Mouse (Mus musculus): Measurements from ENCODE around the gene Wnt7a. TPM values are rescaled to one million over a fixed set of nuclear protein-coding genes. Genes with fewer than 3 reads are reported as not detected.

Wnt7a gene
- not detected in 2 replicates for polyA plus RNA-seq (2011; ENCODE audit: insufficient read depth, insufficient read length, low replicate concordance, missing spikeins)

- 1% methylated on average over 51 of the region's 51 CpGs for WGBS
- TF ChIP-seq POLR2A (IDR thresholded peaks at IDR 0.05; ENCODE audit: borderline replicate concordance, control insufficient read depth, low read depth, low read length) = no peak
- TF ChIP-seq CTCF (IDR thresholded peaks at IDR 0.05; ENCODE audit: control insufficient read depth, insufficient read depth, low read length) = no peak
- Histone ChIP-seq H3K4me1 (ENCODE audit: control insufficient read depth, insufficient read depth, low read length) (no peaks in the 10 kb centered on the region), H3K4me3 (replicated peaks; ENCODE audit: control insufficient read depth, low read depth, low read length) (no peak within 1 kb of the TSS), H3K27ac (ENCODE audit: control insufficient read depth, insufficient read depth, low read depth, low read length, poor library complexity) (no peak within 1 kb of the TSS)
These were observed at the start of gene Wnt7a for GRCm38 (mm10) chr6:91410961-91411368. TSS of gene Wnt7a (minus strand) at chr6:91411363.

GRCm38 (mm10) chr6:91459471-91459870 is 48.3 kb upstream of the Wnt7a start:
- no peak for TF ChIP-seq POLR2A (IDR thresholded peaks at IDR 0.05; ENCODE audit: borderline replicate concordance, control insufficient read depth, low read depth, low read length)
- no peak for TF ChIP-seq CTCF (IDR thresholded peaks at IDR 0.05; ENCODE audit: control insufficient read depth, insufficient read depth, low read length)
- H3K4me1 ChIP-seq (ENCODE audit: control insufficient read depth, insufficient read depth, low read length) = no peaks in the 10 kb centered on the region
- WGBS = 74% methylated on average over 1 of the region's 1 CpGs
- no peak overlapping the region for H3K27ac ChIP-seq (ENCODE audit: control insufficient read depth, insufficient read depth, low read depth, low read length, poor library complexity)
- no peak overlapping the region for H3K4me3 ChIP-seq (replicated peaks; ENCODE audit: control insufficient read depth, low read depth, low read length)

DNA sequence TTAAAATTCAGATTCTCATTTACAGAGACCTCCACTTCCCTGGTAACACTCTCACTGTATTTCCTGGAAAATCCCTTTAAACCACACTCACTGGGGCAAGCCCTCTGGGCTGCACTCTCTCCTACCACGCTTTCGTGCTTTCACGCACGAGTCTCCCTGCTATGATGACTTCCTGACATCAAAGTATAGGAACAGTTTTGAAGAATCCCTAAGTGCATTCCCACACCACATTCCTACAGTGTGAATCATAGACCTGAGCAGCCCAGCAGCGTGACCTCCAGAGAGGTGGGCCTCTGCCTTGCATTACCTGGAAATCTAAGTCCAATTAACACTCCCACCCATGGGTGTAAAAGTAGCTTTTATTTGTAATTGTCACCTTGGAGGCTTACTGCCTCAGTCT is 43.4 kb upstream of the Wnt7a start:
- no peak for TF ChIP-seq CTCF (IDR thresholded peaks at IDR 0.05; ENCODE audit: control insufficient read depth, insufficient read depth, low read length)
- no peak for TF ChIP-seq POLR2A (IDR thresholded peaks at IDR 0.05; ENCODE audit: borderline replicate concordance, control insufficient read depth, low read depth, low read length)
- no peak overlapping the region for H3K27ac ChIP-seq (ENCODE audit: control insufficient read depth, insufficient read depth, low read depth, low read length, poor library complexity)
- H3K4me3 ChIP-seq (replicated peaks; ENCODE audit: control insufficient read depth, low read depth, low read length) = no peak overlapping the region
- 69% methylated on average over 5 of the region's 5 CpGs for WGBS
- H3K4me1 ChIP-seq (ENCODE audit: control insufficient read depth, insufficient read depth, low read length) = no peaks in the 10 kb centered on the region

- no peak overlapping the region for H3K4me3 ChIP-seq (replicated peaks; ENCODE audit: control insufficient read depth, low read depth, low read length)
- no peak for TF ChIP-seq CTCF (IDR thresholded peaks at IDR 0.05; ENCODE audit: control insufficient read depth, insufficient read depth, low read length)
- TF ChIP-seq POLR2A (IDR thresholded peaks at IDR 0.05; ENCODE audit: borderline replicate concordance, control insufficient read depth, low read depth, low read length) = no peak
- 51% methylated on average over 1 of the region's 1 CpGs for WGBS
- H3K27ac ChIP-seq (ENCODE audit: control insufficient read depth, insufficient read depth, low read depth, low read length, poor library complexity) = no peak overlapping the region
- no peaks in the 10 kb centered on the region for H3K4me1 ChIP-seq (ENCODE audit: control insufficient read depth, insufficient read depth, low read length)
These were observed 40.9 kb upstream of the Wnt7a start for GRCm38 (mm10) chr6:91452056-91452455.

- WGBS = 50% methylated on average over 3 of the region's 3 CpGs
These were observed 38.5 kb upstream of the Wnt7a start for GRCm38 (mm10) chr6:91449472-91450225.

DNA sequence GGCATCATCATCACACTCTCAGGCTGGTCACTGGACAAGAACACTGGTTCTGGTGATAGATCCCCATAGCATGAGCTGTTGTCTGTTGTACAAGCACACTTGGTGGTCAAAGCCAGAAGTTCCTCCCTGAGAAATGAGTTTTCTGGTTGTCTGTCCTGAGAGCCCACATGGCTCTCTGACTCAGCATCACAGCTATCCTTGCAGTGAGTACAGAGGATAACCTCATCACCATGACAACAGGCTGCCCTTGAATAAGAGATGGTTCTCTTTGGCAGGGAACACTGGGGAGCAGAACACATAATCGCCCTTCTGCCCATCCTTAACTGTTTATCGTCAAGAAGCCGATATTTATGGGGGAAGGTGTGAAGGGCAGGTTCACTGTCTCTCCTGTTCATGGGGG is 34.2 kb upstream of the Wnt7a start:
- no peak overlapping the region for H3K4me3 ChIP-seq (replicated peaks; ENCODE audit: control insufficient read depth, low read depth, low read length)
- WGBS = 69% methylated on average over 3 of the region's 3 CpGs
- H3K4me1 ChIP-seq (ENCODE audit: control insufficient read depth, insufficient read depth, low read length) = peaks cover 1% of the 10 kb centered on the region; the same call in 1 of the 2 replicates
- no peak for TF ChIP-seq CTCF (IDR thresholded peaks at IDR 0.05; ENCODE audit: control insufficient read depth, insufficient read depth, low read length)
- TF ChIP-seq POLR2A (IDR thresholded peaks at IDR 0.05; ENCODE audit: borderline replicate concordance, control insufficient read depth, low read depth, low read length) = no peak
- no peak overlapping the region for H3K27ac ChIP-seq (ENCODE audit: control insufficient read depth, insufficient read depth, low read depth, low read length, poor library complexity)

More at GRCm38 (mm10) chr6:91449472-91450225, 38.5 kb upstream of the Wnt7a start:
- no peak overlapping the region for H3K4me3 ChIP-seq (replicated peaks; ENCODE audit: control insufficient read depth, low read depth, low read length)
- no peak overlapping the region for H3K27ac ChIP-seq (ENCODE audit: control insufficient read depth, insufficient read depth, low read depth, low read length, poor library complexity)
- H3K4me1 ChIP-seq (ENCODE audit: control insufficient read depth, insufficient read depth, low read length) = no peaks in the 10 kb centered on the region
- TF ChIP-seq CTCF (IDR thresholded peaks at IDR 0.05; ENCODE audit: control insufficient read depth, insufficient read depth, low read length) (no peak), POLR2A (IDR thresholded peaks at IDR 0.05; ENCODE audit: borderline replicate concordance, control insufficient read depth, low read depth, low read length) (no peak)

GRCm38 (mm10) chr6:91441145-91441662 is 30.0 kb upstream of the Wnt7a start:
- Histone ChIP-seq H3K4me1 (ENCODE audit: control insufficient read depth, insufficient read depth, low read length) (peaks cover 1% of the 10 kb centered on the region; the same call in 1 of the 2 replicates), H3K4me3 (replicated peaks; ENCODE audit: control insufficient read depth, low read depth, low read length) (peak overlapping the region; percentile 60), H3K27ac (ENCODE audit: control insufficient read depth, insufficient read depth, low read depth, low read length, poor library complexity) (no peak overlapping the region)
- TF ChIP-seq POLR2A (IDR thresholded peaks at IDR 0.05; ENCODE audit: borderline replicate concordance, control insufficient read depth, low read depth, low read length) = no peak
- no peak for TF ChIP-seq CTCF (IDR thresholded peaks at IDR 0.05; ENCODE audit: control insufficient read depth, insufficient read depth, low read length)
- 2% methylated on average over 19 of the region's 19 CpGs for WGBS

- peaks cover 1% of the 10 kb centered on the region; the same call in 1 of the 2 replicates for H3K4me1 ChIP-seq (ENCODE audit: control insufficient read depth, insufficient read depth, low read length)
- 2% methylated on average over 30 of the region's 30 CpGs for WGBS
- H3K27ac ChIP-seq (ENCODE audit: control insufficient read depth, insufficient read depth, low read depth, low read length, poor library complexity) = no peak overlapping the region
- TF ChIP-seq POLR2A (IDR thresholded peaks at IDR 0.05; ENCODE audit: borderline replicate concordance, control insufficient read depth, low read depth, low read length) (peak; percentile 82; the same call in 1 of the 2 replicates), CTCF (IDR thresholded peaks at IDR 0.05; ENCODE audit: control insufficient read depth, insufficient read depth, low read length) (no peak)
- peak overlapping the region; percentile 60 for H3K4me3 ChIP-seq (replicated peaks; ENCODE audit: control insufficient read depth, low read depth, low read length)
These were observed 29.4 kb upstream of the Wnt7a start for GRCm38 (mm10) chr6:91440474-91441144.
